Mouse (Mus musculus): ENCODE results near the gene Ykt6.
"Not testable (repeated sequence)": the region's sequence is repeated elsewhere in the genome, so short reads cannot be mapped to it uniquely, and the experiment has no call there.

Gene Ykt6

GRCm38 (mm10) chr11:5926696-5927220, 28.7 kb upstream of the Ykt6 start:
- no peak for DNase-seq (ENCODE audit: low read depth, low spot score)
- H3K27me3 ChIP-seq (ENCODE audit: control insufficient read depth, insufficient read depth, low read length, poor library complexity, severe bottlenecking): no peaks in the 10 kb centered on the region

GRCm38 (mm10) chr11:5930578-5930977, 24.9 kb upstream of the Ykt6 start:
- H3K27me3 ChIP-seq (ENCODE audit: control insufficient read depth, insufficient read depth, low read length, poor library complexity, severe bottlenecking): no peaks in the 10 kb centered on the region
- H3K36me3 ChIP-seq (ENCODE audit: control insufficient read depth, insufficient read depth, low read length, poor library complexity, severe bottlenecking): no peaks in the 10 kb centered on the region
- DNase-seq (ENCODE audit: low read depth, low spot score): peak; percentile 27

More at GRCm38 (mm10) chr11:5926696-5927220, 28.7 kb upstream of the Ykt6 start:
- H3K36me3 ChIP-seq (ENCODE audit: control insufficient read depth, insufficient read depth, low read length, poor library complexity, severe bottlenecking): no peaks in the 10 kb centered on the region

- peak; percentile 27 for DNase-seq (ENCODE audit: low read depth, low spot score)
- H3K36me3 ChIP-seq (ENCODE audit: control insufficient read depth, insufficient read depth, low read length, poor library complexity, severe bottlenecking); H3K27me3 ChIP-seq (ENCODE audit: control insufficient read depth, insufficient read depth, low read length, poor library complexity, severe bottlenecking): not testable (repeated sequence)
Measured at GRCm38 (mm10) chr11:5931947-5932346, 23.5 kb upstream of the Ykt6 start.

- not testable (repeated sequence) for H3K36me3 ChIP-seq (ENCODE audit: control insufficient read depth, insufficient read depth, low read length, poor library complexity, severe bottlenecking); H3K27me3 ChIP-seq (ENCODE audit: control insufficient read depth, insufficient read depth, low read length, poor library complexity, severe bottlenecking); DNase-seq (ENCODE audit: low read depth, low spot score)
Measured at GRCm38 (mm10) chr11:5934531-5934930, 21.0 kb upstream of the Ykt6 start.

GRCm38 (mm10) chr11:5942966-5943365, 12.5 kb upstream of the Ykt6 start:
- DNase-seq (ENCODE audit: low read depth, low spot score): no peak
- Histone ChIP-seq H3K27me3 (ENCODE audit: control insufficient read depth, insufficient read depth, low read length, poor library complexity, severe bottlenecking) (no peaks in the 10 kb centered on the region), H3K36me3 (ENCODE audit: control insufficient read depth, insufficient read depth, low read length, poor library complexity, severe bottlenecking) (no peaks in the 10 kb centered on the region)

GRCm38 (mm10) chr11:5945096-5945495, 10.4 kb upstream of the Ykt6 start:
- no peaks in the 10 kb centered on the region for H3K27me3 ChIP-seq (ENCODE audit: control insufficient read depth, insufficient read depth, low read length, poor library complexity, severe bottlenecking)
- H3K36me3 ChIP-seq (ENCODE audit: control insufficient read depth, insufficient read depth, low read length, poor library complexity, severe bottlenecking): no peaks in the 10 kb centered on the region
- DNase-seq (ENCODE audit: low read depth, low spot score): no peak

- Histone ChIP-seq H3K27me3 (ENCODE audit: control insufficient read depth, insufficient read depth, low read length, poor library complexity, severe bottlenecking) (no peaks in the 10 kb centered on the region), H3K36me3 (ENCODE audit: control insufficient read depth, insufficient read depth, low read length, poor library complexity, severe bottlenecking) (no peaks in the 10 kb centered on the region)
- DNase-seq (ENCODE audit: low read depth, low spot score): no peak
Measured at GRCm38 (mm10) chr11:5947796-5948195, 7.7 kb upstream of the Ykt6 start.

- DNase-seq (ENCODE audit: low read depth, low spot score): no peak
- Histone ChIP-seq H3K36me3 (ENCODE audit: control insufficient read depth, insufficient read depth, low read length, poor library complexity, severe bottlenecking) (no peaks in the 10 kb centered on the region), H3K27me3 (ENCODE audit: control insufficient read depth, insufficient read depth, low read length, poor library complexity, severe bottlenecking) (no peaks in the 10 kb centered on the region)
Measured at GRCm38 (mm10) chr11:5948546-5949250, 6.8 kb upstream of the Ykt6 start.

- DNase-seq (ENCODE audit: low read depth, low spot score): peak; percentile 56
- H3K36me3 ChIP-seq (ENCODE audit: control insufficient read depth, insufficient read depth, low read length, poor library complexity, severe bottlenecking): no peaks in the 10 kb centered on the region
- no peaks in the 10 kb centered on the region for H3K27me3 ChIP-seq (ENCODE audit: control insufficient read depth, insufficient read depth, low read length, poor library complexity, severe bottlenecking)
Measured at GRCm38 (mm10) chr11:5949586-5950352, 5.7 kb upstream of the Ykt6 start, which contains the start of gene Gck. Gene Gck (minus strand): TSS chr11:5950081.

- no peak for DNase-seq (ENCODE audit: low read depth, low spot score)
- no peaks in the 10 kb centered on the region for H3K36me3 ChIP-seq (ENCODE audit: control insufficient read depth, insufficient read depth, low read length, poor library complexity, severe bottlenecking)
Measured at GRCm38 (mm10) chr11:5952501-5952900, 3.0 kb upstream of the Ykt6 start.

GRCm38 (mm10) chr11:5953130-5953765, 2.2 kb upstream of the Ykt6 start:
- DNase-seq (ENCODE audit: low read depth, low spot score): peak; percentile 59
- Histone ChIP-seq H3K27me3 (ENCODE audit: control insufficient read depth, insufficient read depth, low read length, poor library complexity, severe bottlenecking) (no peaks in the 10 kb centered on the region), H3K36me3 (ENCODE audit: control insufficient read depth, insufficient read depth, low read length, poor library complexity, severe bottlenecking) (no peaks in the 10 kb centered on the region)

More at GRCm38 (mm10) chr11:5952501-5952900, 3.0 kb upstream of the Ykt6 start:
- H3K27me3 ChIP-seq (ENCODE audit: control insufficient read depth, insufficient read depth, low read length, poor library complexity, severe bottlenecking): no peaks in the 10 kb centered on the region

- Histone ChIP-seq H3K27me3 (ENCODE audit: control insufficient read depth, insufficient read depth, low read length, poor library complexity, severe bottlenecking) (no peaks in the 10 kb centered on the region), H3K36me3 (ENCODE audit: control insufficient read depth, insufficient read depth, low read length, poor library complexity, severe bottlenecking) (peaks cover 2% of the 10 kb centered on the region; the same call in 1 of the 2 replicates)
- no peak for DNase-seq (ENCODE audit: low read depth, low spot score)
Measured at GRCm38 (mm10) chr11:5954435-5954834, 1.1 kb upstream of the Ykt6 start.

- no peaks in the 10 kb centered on the region for H3K27me3 ChIP-seq (ENCODE audit: control insufficient read depth, insufficient read depth, low read length, poor library complexity, severe bottlenecking)
- peak; percentile 68 for DNase-seq (ENCODE audit: low read depth, low spot score)
Measured at GRCm38 (mm10) chr11:5954965-5955504, 458 bp upstream of the Ykt6 start.

GRCm38 (mm10) chr11:5960051-5960450, 4.6 kb downstream of the Ykt6 start:
- Histone ChIP-seq H3K27me3 (ENCODE audit: control insufficient read depth, insufficient read depth, low read length, poor library complexity, severe bottlenecking) (no peaks in the 10 kb centered on the region), H3K36me3 (ENCODE audit: control insufficient read depth, insufficient read depth, low read length, poor library complexity, severe bottlenecking) (peaks cover 24% of the 10 kb centered on the region)
- DNase-seq (ENCODE audit: low read depth, low spot score): no peak

More at GRCm38 (mm10) chr11:5954965-5955504, 458 bp upstream of the Ykt6 start:
- H3K36me3 ChIP-seq (ENCODE audit: control insufficient read depth, insufficient read depth, low read length, poor library complexity, severe bottlenecking): peaks cover 3% of the 10 kb centered on the region; the same call in 1 of the 2 replicates

Measured in splenic B cell, adult 2 months (primary cell).